Mouse (Mus musculus): ENCODE results near the gene Ift172.
"Not testable (repeated sequence)": the region's sequence is repeated elsewhere in the genome, so short reads cannot be mapped to it uniquely, and the experiment has no call there.

Ift172 gene

GRCm38 (mm10) chr5:31255381-31255780, 35.5 kb downstream of the Ift172 start:
- no peak for DNase-seq

- no peak for DNase-seq
Measured at GRCm38 (mm10) chr5:31254901-31255300, 36.0 kb downstream of the Ift172 start.

- no peak for DNase-seq
Measured at GRCm38 (mm10) chr5:31254452-31254851, 36.5 kb downstream of the Ift172 start.

- no peak for DNase-seq
Measured at GRCm38 (mm10) chr5:31253806-31254205, 37.1 kb downstream of the Ift172 start.

GRCm38 (mm10) chr5:31252795-31253545, 37.9 kb downstream of the Ift172 start:
- no peak for DNase-seq

GRCm38 (mm10) chr5:31252151-31252550, 38.8 kb downstream of the Ift172 start:
- DNase-seq = no peak

GRCm38 (mm10) chr5:31251541-31252101, 39.3 kb downstream of the Ift172 start, which contains the start of gene Krtcap3:
TSS of gene Krtcap3 (plus strand) at chr5:31251691.
- DNase-seq = peak; percentile 38

GRCm38 (mm10) chr5:31250716-31251115, 40.2 kb downstream of the Ift172 start:
- no peak for DNase-seq

GRCm38 (mm10) chr5:31242191-31242590, 48.7 kb downstream of the Ift172 start:
- no peak for DNase-seq

GRCm38 (mm10) chr5:31241522-31242034, 49.3 kb downstream of the Ift172 start:
- DNase-seq = no peak

GRCm38 (mm10) chr5:31240637-31241521, 50.0 kb downstream of the Ift172 start, which contains the start of the genes Nrbp1 and Gm9970:
TSS of gene Nrbp1 (plus strand) at chr5:31240864.
TSS of gene Gm9970 (minus strand) at chr5:31241232.
- peak; percentile 96 for DNase-seq

- DNase-seq = no peak
Measured at GRCm38 (mm10) chr5:31226641-31227040, 64.3 kb downstream of the Ift172 start.

- peak; percentile 28 for DNase-seq
Measured at GRCm38 (mm10) chr5:31222696-31223095, 68.2 kb downstream of the Ift172 start.

- DNase-seq = peak; percentile 31
Measured at GRCm38 (mm10) chr5:31221304-31221945, 69.5 kb downstream of the Ift172 start.

GRCm38 (mm10) chr5:31220448-31221303, 70.2 kb downstream of the Ift172 start, which contains the start of gene Ppm1g:
TSS of gene Ppm1g (minus strand) at chr5:31220687.
- peak; percentile 94 for DNase-seq

GRCm38 (mm10) chr5:31219911-31220447, 70.9 kb downstream of the Ift172 start:
- DNase-seq = no peak

- no peak for DNase-seq
Measured at GRCm38 (mm10) chr5:31219474-31219873, 71.4 kb downstream of the Ift172 start.

- DNase-seq = no peak
Measured at GRCm38 (mm10) chr5:31219070-31219469, 71.8 kb downstream of the Ift172 start.

GRCm38 (mm10) chr5:31218294-31218693, 72.6 kb downstream of the Ift172 start:
- DNase-seq = no peak

- DNase-seq = not testable (repeated sequence)
Measured at GRCm38 (mm10) chr5:31216554-31216953, 74.4 kb downstream of the Ift172 start.

GRCm38 (mm10) chr5:31204421-31204820, 86.5 kb downstream of the Ift172 start:
- DNase-seq = no peak

Measured in cerebellum, adult 11-12 months (tissue).